Mouse (Mus musculus): Measurements from ENCODE around the gene Scd1.
"Not testable (repeated sequence)": the region's sequence is repeated elsewhere in the genome, so short reads cannot be mapped to it uniquely, and the experiment has no call there.

The Scd1 gene

DNA sequence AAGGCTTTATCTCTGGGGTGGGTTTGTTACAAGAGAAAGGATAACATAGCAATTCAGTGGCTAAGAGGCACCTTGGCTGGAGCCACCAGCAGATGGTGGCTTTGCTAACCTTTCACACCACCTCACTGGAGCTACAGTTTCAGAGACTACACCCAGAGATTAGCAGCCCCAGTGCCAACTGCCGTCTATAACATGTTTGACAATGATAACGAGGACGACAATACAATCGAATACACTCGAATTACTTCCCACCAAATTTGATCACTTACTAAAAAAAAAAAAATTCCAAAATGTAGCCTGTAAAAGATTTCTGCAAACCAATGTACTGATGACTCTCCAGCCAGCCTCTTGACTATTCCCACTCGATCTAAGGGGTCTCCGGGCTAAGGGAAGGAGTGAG, 12.7 kb downstream of the Scd1 start:
- peak in 1 of 2 experiments; percentile 26 for DNase-seq

DNA sequence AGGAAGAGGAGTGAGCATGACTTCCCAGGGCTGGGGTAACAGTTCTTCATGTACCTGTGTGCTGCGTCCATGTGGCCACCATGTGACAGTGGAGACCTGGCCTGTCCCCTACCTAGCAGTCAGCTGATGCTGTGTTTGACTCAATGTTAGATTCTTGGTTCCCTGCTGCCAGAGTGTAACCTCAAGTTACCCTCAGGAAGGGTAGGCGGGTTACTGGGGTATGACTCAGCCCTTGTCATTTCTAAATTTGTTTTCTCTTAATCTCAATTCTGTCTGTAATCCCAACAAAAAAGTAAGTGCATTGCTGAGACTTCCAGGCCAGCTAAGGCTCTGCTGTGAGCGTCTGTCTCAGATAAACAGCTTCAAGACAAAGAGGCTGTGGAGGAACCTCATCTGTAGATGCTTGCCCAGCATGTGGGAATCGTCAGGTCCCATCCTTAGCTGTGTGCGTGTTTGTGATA, 13.7 kb downstream of the Scd1 start:
- no peak for DNase-seq

DNA sequence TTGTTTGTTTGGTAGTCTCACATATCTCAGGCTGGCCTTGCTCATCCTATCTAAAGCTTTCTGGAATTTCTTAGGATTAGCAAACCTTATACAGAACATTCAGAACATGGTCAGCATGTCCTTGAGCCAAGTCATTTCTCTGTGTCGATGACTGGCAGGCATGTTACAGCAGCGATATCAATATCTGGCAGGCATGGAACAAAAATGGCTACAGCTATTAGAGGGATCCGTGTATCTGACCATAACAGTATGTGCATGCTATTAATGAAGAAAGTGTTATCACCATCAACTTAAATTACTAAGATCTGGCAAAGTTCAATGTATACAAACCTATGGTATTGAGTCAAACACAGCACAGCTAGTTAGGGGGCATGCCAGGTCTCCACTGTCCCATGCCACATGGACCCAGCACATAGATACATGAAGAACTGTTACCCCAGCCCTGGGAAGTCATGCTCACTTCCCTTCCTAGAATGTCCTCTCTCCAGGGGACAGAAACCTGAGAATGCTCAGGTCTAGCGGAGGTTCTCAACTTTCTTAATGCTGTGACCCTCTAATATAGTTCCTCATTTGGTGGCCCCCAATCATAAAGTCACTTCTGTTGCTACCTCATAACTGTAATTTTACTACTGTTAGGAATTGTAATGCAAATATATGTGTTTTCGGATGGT, 15.2 kb downstream of the Scd1 start:
- DNase-seq: no peak

DNA sequence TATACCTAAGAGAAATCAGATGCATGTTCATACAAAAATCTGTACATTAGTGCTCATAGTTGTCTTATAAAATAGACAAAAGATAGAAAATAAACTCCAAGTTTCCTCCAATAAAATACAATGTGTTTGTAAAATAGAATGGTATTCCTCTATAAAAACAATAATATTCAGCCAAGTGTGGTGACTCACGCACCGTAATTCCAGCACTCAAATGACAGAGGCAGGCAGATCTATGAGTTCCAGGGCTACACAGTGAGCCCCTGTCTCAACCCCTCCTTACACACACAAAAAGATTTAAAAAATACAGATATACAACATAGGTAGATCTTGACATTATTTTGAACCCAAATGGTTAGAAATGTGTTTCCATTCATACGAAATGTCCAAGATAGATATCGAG, 15.8 kb downstream of the Scd1 start:
- DNase-seq: no peak

DNA sequence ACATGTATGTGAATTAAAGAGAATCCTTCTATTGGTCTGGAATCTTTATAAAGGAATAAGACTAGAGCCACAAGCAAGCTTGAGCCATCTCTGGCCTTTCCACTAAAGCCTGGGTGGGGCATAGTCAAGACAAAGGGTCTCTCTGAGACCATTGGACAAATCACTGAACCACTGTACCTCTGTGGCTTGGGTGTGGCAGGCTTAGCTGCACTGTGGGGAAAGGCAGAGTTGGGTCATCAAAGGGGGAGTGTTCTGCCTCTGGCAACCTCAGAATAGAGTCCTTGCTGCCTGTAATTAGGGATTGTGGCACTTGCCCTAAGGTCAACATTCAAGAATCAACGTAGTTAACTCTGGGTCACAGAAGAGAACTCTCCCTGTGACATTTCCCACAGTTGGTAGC, 18.2 kb downstream of the Scd1 start:
- DNase-seq: no peak

DNA sequence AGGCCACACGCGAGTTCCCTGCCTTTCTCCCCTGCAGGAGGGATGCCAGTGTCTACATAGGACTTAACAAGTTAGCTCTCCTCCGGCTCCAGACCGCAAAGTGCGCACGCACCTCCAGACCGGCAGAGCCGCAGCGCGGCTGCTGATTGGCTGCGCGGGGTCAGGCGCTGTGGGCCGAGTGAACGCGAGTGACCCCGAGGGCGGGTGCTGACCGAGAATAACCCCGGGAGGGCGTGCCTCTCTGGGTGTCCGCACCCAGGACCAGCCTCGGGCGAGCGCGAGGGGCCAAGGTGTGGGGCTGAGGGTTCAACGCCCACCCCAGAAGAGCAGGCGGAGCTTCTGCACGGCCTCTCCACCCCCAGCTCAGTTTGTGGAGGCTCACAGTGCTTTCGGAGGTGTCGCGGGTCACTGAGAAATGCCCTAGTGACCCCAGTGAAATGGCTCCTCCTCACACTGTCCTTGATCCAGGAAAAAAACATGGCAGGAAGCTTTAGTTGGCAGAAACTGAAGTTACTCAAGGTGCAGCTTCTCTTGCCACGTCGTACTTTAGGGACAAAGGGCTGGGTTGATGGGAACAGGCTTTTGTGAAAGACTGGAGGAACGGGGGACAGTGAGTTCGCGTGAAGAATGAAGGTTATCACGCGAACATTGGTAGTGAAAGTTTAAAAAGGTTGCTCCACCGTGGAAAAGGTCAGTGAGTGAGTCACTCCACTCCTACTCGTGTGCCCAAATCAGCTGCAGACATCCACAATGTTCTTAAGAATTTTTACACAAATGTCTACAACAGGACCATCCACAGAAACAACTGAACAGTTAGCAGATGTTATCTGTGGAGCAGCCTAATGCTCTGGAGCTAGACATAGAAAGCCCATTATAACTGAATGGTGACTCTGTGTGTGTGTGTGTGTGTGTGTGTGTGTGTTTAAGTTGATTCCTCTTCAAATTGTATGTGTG, 18.9 kb downstream of the Scd1 start:
- peak; percentile 93 to 96 for DNase-seq

DNA sequence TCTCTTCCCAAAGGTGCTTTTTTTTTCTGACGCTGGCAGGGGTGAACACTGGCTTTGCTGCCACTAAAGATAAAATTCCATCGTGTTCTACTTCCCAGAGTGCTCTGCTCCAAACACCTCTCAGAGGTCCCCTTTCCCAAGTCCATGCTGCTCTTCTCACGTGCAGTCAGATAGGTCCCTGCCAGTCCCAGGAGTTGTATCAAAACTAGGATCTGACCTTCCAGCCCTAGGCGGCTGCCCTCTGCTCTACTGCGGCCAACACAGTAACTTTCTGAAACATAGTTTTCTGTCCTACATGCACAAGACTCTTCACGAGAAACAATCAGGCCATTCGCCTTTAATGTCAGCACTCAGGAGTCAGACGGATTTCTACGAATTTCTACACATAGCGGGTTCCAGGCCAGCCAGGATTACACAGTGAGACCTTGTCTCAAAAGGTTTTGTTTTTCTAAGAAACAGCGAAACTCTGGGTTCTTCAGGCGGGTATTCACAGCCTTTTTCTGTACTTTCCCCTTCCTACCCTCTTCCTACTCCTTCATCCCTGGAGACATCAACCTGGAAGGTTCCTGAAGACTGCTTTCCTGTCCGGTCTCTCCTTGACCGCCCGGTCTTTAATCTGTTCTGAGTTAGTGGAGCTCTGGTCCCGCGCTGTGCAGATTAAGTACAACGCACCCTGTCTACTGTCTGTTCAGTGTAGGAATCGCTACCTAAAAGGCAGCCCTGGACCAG, 19.8 kb downstream of the Scd1 start:
- no peak for DNase-seq

DNA sequence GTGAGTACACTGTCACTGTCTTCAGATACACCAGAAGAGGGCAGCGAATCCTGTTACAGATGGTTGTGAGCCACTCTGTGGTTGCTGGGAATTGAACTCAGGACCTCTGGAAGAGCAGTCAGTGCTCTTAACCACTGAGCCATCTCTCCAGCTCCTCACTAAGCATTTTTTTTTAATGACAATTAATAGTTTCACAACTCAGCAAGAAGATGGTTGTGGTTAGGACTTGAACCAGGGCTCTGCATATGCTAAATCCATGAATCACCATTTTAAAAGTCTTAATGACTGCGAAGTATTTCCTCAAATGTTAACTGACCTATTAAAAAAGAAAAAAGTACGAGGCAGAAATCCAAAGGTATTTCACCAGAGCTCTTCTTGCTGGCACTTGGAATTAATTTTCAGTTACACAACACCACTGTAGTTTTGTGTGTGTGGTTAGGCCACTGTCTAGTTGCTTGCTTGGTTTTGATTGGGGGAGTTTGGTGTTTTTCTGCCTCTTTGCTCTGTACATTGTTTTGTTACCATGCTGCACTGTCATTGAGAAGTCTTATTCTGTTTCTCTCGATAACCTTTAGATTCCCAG, 20.5 kb downstream of the Scd1 start:
- DNase-seq: no peak

DNA sequence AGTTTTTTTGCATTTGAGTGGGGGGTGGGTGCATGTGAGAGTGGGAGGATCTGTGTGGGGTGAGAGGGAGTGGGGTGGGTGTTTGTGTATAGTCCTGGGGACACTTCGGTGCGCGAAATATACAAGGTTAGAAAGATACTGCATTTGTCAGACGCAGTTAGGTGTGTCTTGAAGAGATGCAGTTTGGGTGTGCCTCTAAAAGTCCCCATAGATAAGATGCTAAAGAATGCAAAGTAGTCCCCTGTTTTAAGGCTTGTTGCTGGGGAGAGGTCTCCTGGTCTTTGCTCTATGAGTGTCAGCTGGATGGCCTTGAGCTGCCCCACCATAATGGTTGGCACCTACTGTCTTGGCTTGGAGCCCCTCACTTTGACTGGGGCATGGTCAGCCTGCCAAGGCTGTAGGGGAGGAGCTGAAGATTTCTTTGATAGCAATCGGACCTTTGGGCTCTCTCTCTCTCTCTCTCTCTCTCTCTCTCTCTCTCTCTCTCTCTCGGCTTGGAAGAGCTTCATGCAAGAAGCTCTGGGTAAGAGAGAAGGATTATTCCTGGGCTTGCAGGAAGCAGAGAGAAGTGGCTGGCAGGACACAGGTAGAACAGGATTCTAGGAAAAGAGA, 21.7 kb downstream of the Scd1 start:
- no peak for DNase-seq

DNA sequence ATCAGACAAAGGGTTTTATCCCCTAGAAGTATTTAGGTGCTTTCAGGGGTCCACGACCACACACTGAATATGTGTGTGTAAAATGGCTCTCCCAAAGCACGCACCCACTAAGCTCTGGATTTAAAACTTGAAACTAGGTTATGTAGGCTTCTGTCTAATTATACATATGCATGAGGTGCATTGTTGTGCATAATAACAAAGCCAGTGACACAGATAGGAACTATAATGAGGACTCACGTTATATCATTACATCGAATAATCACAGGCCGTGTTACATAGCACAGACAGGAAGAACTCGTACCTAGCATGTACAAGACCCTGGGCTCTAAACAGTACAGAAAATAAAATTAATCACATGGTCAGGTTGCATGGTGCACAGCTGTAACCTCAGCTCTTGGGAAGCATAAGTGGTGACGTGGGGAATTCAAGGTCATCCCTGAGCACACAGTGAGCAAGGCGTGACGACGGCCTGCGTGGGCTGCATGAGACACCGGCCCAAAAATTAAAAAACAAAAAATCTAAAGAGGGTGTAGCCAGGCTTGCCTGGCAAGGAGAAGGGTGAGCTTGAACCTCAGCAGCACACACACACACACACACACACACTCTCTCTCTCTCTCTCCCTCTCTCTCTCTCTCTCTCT, 24.9 kb downstream of the Scd1 start:
- no peak for DNase-seq

DNA sequence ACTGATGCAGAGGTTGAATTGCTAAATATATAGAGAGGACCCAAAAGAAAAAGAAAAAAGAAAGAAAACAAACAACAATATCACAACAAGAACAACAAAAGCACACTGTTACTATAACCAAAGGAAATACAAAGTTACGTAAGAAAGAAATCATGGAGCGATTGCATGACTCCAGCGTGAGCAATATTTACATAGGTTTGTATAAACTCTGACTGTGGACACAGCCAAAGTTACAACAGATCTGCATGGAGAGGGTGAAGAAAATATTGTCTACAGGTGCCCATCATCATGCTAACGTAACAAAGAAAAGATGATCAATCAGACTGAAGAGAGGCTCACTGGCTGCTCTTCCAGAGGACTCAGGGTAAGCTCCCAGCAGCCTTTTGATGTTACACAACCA, 27.6 kb downstream of the Scd1 start:
- DNase-seq: no peak

DNA sequence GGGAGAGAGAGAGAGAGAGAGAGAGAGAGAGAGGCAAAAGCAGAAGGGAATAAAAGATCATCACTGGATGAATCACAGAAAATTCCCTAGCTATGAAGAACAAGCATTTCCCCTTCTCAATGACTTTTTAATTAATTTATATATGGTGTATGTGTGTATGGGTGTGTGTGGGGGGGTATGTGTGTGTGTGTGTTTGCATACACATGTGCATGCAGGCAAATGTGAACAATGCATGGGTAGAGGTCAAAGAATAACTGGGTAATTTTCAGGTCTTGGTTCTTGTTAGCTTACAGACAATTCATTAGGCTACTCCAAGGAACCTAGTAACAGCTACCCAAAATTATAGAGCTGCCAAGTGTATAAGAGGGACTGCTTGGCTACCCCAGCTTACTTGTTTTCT, 28.6 kb downstream of the Scd1 start:
- no peak for DNase-seq

DNA sequence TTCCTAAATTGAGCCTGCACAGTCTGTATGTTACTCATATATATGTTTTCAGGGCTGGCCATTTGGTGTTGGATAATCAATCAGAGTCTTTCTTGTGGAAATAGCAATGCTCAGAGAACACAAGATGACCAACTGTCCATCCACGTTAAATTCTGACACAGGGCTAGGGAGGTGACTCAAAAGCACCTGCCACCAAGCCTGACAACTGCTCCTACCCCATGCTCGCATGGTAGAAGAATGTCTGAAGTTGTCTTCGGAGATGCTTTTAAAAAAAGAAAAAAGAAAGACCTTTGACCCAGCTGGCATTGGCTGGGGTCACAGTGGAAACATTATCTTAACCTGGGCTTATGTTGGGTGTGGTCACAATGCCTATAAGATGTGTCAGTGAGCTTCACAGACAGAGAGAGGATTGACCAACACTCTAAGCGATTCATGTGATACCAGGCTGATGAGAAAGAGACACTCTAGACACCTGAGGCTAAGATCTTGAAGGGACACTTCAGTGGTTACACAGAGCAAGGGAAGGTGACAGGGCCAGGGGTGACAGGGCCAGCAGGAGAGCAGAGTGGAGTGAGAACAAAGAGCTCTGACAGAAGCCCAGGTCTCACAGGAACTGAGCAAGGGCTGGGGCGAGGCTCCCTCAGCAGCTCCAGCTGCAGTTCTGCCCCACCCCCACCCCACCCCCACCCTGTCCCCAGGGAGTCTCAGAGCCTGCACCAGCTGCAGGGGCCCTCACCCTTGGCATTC, 29.9 kb downstream of the Scd1 start:
- no peak for DNase-seq

DNA sequence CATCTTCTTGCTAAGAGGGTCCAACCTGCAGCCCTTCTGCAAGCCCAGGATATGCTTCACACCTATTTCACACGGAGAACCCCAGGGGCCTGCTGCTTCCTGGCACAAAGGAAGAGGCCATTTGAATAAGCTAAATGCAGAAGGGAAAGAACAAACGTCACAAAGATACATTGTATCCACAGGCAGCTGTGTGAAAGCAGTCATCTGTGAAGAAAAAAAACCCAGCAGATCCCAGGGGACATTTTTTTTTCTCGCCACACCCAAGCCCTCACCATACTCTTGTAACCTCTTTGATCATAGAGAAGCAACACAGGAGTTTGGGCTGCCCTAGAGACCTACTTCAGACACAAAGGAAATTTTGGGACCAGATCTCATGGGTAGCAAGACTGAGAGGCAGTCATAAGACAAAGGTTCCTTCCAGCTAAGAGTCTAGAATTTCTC, 31.1 kb downstream of the Scd1 start:
- no peak for DNase-seq

DNA sequence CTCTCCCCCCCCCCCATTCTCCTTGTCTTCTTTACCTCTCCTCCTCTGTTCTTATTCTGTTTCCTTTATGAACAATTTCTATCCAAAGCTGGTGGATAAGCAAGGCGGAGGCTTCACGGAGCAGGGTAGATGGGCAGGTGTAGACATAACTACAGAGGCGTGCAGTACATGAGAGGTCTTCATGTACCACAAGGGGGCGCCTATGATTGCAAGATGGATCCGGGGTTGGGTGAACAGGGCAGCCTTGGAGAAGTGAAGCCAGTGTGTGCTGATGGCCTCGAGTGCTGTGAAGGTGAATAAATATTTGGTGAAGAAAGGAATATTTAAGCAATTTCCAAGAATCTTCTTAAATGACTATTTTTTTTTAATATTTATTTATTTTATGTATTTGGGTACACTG, 34.7 kb downstream of the Scd1 start:
- peak; percentile 91 for DNase-seq

DNA sequence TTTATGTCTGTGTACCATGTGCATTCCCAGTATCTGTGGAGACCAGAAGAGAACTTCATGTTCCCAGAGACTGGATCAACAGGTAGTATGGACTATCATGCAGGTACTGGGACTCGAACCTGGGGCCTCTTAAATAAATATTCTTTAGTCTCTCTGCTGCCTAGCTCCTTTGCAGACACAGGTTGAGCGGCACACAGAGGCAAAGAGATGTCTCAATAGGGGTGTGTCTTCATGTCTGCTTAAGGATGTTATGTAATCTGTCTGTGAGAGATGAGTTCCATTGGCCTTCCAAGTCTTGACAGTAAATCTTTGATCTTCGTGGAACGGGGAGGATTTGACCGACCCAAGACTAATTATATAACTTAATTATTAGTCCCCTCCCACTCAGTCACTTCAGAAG, 37.4 kb downstream of the Scd1 start:
- DNase-seq: no peak

DNA sequence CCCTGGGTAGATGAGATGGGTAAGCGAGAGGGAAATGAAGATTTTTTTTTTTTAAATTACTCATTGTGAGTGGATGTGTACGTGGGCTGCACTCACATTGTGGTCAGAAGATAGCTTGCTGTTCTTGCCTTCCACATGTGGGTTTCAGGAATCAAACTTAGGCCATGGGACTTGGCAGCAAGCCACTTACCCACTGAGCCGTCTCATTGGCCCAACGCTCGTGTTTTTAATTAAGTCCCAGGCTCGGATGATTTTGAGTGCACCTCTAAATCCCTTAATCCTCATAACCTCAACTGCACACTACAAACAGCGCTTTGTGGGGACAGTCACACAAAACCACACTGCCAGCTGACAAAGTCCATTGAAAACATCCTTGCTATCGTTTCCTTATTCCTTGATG, 38.3 kb downstream of the Scd1 start:
- no peak for DNase-seq

DNA sequence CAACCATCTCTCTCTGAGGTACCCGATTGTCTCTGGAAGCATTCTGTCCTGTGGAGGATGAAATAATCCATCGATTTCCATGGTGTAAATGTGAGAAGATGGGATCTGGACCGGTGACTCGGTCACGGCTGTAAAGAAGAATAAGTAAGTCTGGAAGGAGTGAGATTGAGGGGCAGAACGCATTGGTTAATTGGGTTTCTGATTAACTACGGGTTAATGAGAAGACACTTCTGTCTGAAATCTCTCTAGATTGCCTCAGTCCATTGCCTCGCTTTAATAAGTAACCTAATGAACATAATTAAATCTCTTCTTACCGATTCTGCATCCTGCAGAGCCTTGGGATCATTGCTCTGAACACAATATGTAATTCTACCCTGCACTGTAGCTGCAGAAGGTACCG, 40.6 kb downstream of the Scd1 start:
- DNase-seq: not testable (repeated sequence)

DNA sequence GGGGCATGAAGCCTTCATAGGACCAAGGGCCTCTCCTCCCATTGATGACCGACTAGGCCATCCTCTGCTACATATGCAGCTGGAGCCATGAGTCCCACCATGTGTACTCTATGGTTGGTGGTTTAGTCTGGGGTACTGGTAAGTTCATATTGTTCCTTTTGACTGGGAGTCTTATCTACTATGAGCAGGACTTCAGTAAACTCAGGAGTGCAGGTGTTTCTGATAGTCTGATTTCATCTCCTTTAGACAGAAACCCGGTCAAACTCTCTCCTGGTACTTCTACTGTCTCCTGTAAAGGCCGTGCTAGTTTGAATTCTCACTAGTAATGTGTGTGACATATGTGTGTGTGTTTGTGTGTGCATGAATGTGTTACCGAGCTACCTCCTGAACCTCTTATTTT, 41.9 kb downstream of the Scd1 start:
- no peak for DNase-seq

DNA sequence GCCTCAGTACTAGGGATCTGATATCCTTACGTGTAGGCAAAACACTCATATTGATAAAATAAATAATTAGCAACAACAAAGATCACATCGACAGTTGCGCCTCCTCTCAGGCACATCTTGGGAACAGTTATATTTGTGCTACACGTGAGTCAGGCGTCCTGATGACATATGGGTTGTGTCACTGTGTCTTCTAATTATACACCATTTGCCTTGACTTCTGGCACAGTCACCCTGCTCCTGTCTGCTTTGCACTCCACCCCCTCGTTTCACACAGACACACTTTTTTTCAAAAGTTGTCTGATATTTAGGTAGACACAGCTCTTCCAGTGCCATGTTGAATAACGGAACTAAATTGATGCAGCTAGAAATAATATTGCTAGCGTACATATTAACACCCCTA, 43.6 kb downstream of the Scd1 start:
- DNase-seq: no peak

DNA sequence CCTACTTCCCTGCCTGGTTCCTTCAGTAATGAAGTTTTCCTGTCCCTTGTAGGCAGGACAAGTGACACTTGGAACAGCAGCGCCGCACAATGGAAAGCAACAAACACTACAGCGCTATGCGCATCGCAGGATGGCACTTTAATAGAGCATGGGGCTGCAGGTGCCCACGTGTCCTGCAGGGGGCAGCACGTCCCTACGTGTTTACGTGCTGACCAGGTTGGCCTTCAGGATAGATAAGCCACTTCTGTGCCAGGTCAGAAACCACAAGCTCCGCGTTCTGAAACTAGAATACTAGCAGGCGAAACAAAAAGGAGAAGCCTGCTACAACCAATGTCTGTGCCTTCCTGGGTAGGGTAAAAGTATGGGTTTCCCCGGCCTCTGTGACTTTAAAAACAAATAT, 44.1 kb downstream of the Scd1 start:
- DNase-seq: peak; percentile 61 to 67
